Mouse (Mus musculus) urinary bladder, postnatal 36 days (tissue): ENCODE measurements around the gene Aldh16a1.

Experiments used
- DNase-seq, 2 experiments: peaks; one replicate each; pipeline ENCODE4 v3.0.0; 2022; ENCODE audit warnings: low spot score in 2 of 2, mixed read lengths in 1 of 2

Gene Aldh16a1

DNA sequence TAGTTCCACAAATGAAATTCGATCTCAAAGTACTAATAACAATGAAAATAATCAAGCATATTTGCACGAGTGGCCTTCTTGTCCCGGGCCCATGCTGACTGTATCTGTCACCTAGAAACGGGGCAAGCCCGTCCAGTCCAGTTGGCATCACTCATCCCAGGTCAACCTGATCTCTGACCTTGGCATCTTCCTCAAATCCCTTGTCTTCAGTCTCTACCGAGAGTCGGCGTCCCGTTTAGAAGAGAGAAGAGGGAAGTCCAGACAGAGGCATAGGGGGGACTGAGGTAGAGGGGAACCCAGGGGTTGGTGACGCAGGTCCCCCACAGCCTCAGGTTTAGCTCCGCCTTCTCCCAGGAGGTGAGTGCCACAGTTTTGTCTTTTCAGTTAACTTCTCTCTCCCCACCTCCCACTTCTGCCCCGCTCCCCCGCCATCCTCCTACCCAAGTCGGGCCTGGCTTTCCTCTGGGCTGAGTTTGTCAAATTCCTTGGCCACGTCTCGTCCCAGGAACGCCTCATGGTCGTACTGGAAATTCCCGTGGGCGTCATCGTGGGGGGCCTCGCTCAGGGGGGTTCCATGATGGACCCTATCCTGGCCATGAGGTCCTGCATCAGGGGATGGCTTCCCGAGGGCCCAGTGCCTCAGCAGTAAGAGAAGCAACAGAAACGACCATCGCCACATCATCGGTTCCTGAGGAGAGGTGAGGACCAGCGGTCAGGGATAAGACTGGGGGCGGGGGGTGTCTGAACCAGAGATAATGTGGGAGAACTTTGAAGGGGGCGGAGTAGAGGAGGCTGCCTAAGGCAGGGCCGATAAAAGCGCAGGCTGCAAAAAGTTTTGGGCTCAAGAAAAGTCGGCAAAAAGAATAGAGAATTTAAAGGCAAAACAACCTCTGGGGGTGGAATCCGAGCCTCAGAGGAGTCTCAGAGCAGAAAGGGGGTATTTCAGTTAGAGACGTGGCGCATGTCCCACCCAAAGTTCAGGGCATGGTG, 63.1 kb downstream of the Aldh16a1 start:
- DNase-seq, result no peak
